Mouse (Mus musculus) CH12.LX (cell line): ENCODE measurements around the gene Specc1l. TPM values are rescaled to one million over a fixed set of nuclear protein-coding genes. Genes with fewer than 3 reads are reported as not detected.

Experiments
- DNase-seq: peaks from one replicate; pipeline ENCODE4 v3.0.0-alpha.2; 2013; ENCODE audit errors: extremely low read depth
- H3K27ac ChIP-seq: 2 replicates; pipeline ENCODE4 v1.5.1; 2012; ENCODE audit warnings: low read depth, mild to moderate bottlenecking, control low read depth, moderate library complexity; ENCODE audit not compliant: insufficient read depth
- H3K27me3 ChIP-seq: replicated peaks from 2 replicates; pipeline ENCODE3; 2012; ENCODE audit warnings: inconsistent platforms
- H3K36me3 ChIP-seq, 2 experiments: replicated peaks in 1 of 2; 2 replicates each; pipeline versions ENCODE3 to v1.6.1; 2012; ENCODE audit warnings: inconsistent platforms in 1 of 2, low read length in 1 of 2, mild to moderate bottlenecking in 1 of 2, mixed read lengths in 1 of 2, moderate library complexity in 1 of 2; ENCODE audit not compliant: control insufficient read depth in 1 of 2, insufficient read depth in 1 of 2
- H3K4me1 ChIP-seq, 2 experiments: 2 replicates each; pipeline ENCODE4 v1.6.1; 2012; ENCODE audit warnings: inconsistent platforms in 1 of 2, moderate library complexity in 1 of 2; ENCODE audit not compliant: insufficient read depth in 2 of 2, control insufficient read depth in 1 of 2
- H3K4me2 ChIP-seq: 2 replicates; pipeline ENCODE4 v1.6.1; 2012; ENCODE audit warnings: low read depth, mild to moderate bottlenecking, control low read depth; ENCODE audit not compliant: poor library complexity, insufficient read depth, severe bottlenecking
- H3K4me3 ChIP-seq, 3 experiments: fragments of 150-350 bp in 1 of 3; sonication (generic) in 1 of 3; replicated peaks in 1 of 3; 2 replicates each; pipeline versions ENCODE3 to v1.5.1; 2011 to 2012; ENCODE audit warnings: low read depth in 2 of 3, low read length in 2 of 3, mild to moderate bottlenecking in 2 of 3, moderate library complexity in 2 of 3, control low read depth in 1 of 3, improper control_type of control experiment in 1 of 3, inconsistent platforms in 1 of 3, mixed read lengths in 1 of 3; ENCODE audit not compliant: poor library complexity in 1 of 3
- H3K79me2 ChIP-seq: replicated peaks from 2 replicates; pipeline ENCODE4 v1.6.1; 2012; ENCODE audit warnings: mild to moderate bottlenecking, moderate library complexity; ENCODE audit not compliant: control insufficient read depth, poor library complexity, insufficient read depth, severe bottlenecking; ENCODE audit errors: extremely low read depth
- H3K9ac ChIP-seq: 2 replicates; pipeline ENCODE4 v1.6.1; 2012; ENCODE audit warnings: low read depth, mild to moderate bottlenecking, control low read depth, moderate library complexity; ENCODE audit not compliant: insufficient read depth
- H3K9me3 ChIP-seq: replicated peaks from 2 replicates; pipeline ENCODE3; 2012; ENCODE audit warnings: low read length, inconsistent platforms, mixed read lengths
- CHD1 ChIP-seq: IDR thresholded peaks from 2 replicates; pipeline ENCODE4 v1.6.1; 2012; ENCODE audit warnings: low read depth, low read length, improper control_type of control experiment, inconsistent platforms
- CHD2 ChIP-seq: IDR thresholded peaks from 2 replicates; pipeline ENCODE4 v1.6.1; 2011; ENCODE audit warnings: low read length, improper control_type of control experiment
- CTCF ChIP-seq, 2 experiments: IDR thresholded peaks in 1 of 2; conservative IDR thresholded peaks in 1 of 2; 2 replicates each; pipeline ENCODE4 v1.5.1; 2011 to 2012; ENCODE audit warnings: low read depth in 2 of 2, low read length in 2 of 2, improper control_type of control experiment in 1 of 2, inconsistent platforms in 1 of 2, mild to moderate bottlenecking in 1 of 2, moderate library complexity in 1 of 2
- E2F4 ChIP-seq: IDR thresholded peaks from 2 replicates; pipeline ENCODE4 v1.6.1; 2011; ENCODE audit warnings: low read depth, low read length, improper control_type of control experiment; ENCODE audit not compliant: insufficient replicate concordance
- ELF1 ChIP-seq: IDR thresholded peaks from 2 replicates; pipeline ENCODE4 v1.6.1; 2014; ENCODE audit warnings: low read depth, mild to moderate bottlenecking, inconsistent platforms, low read length, improper control_type of control experiment
- EP300 ChIP-seq: IDR thresholded peaks from 2 replicates; pipeline ENCODE4 v1.6.1; 2011; ENCODE audit warnings: low read length, improper control_type of control experiment
- ETS1 ChIP-seq: conservative IDR thresholded peaks from 2 replicates; pipeline ENCODE4 v1.6.1; 2012; ENCODE audit warnings: low read depth, mild to moderate bottlenecking, inconsistent platforms, low read length, improper control_type of control experiment, moderate library complexity
- GABPA ChIP-seq: IDR thresholded peaks from 2 replicates; pipeline ENCODE4 v1.6.1; 2012; ENCODE audit warnings: low read depth, low read length, improper control_type of control experiment, inconsistent platforms; ENCODE audit not compliant: insufficient replicate concordance
- IRF4 ChIP-seq: IDR thresholded peaks from 2 replicates; pipeline ENCODE4 v1.6.1; 2014; ENCODE audit warnings: low read depth, mild to moderate bottlenecking, inconsistent platforms, low read length, improper control_type of control experiment
- JUN ChIP-seq: IDR thresholded peaks from 2 replicates; pipeline ENCODE4 v1.6.1; 2011; ENCODE audit warnings: low read depth, mild to moderate bottlenecking, low read length, improper control_type of control experiment, moderate library complexity; ENCODE audit not compliant: insufficient read depth
- MAFK ChIP-seq: IDR thresholded peaks from 2 replicates; pipeline ENCODE4 v1.6.1; 2011; ENCODE audit warnings: low read length, improper control_type of control experiment; ENCODE audit not compliant: insufficient replicate concordance
- MAX ChIP-seq: IDR thresholded peaks from 2 replicates; pipeline ENCODE4 v1.6.1; 2011; ENCODE audit warnings: low read length, improper control_type of control experiment
- MXI1 ChIP-seq: IDR thresholded peaks from 2 replicates; pipeline ENCODE4 v1.6.1; 2011; ENCODE audit warnings: mild to moderate bottlenecking, low read depth, low read length, improper control_type of control experiment
- NELFE ChIP-seq: IDR thresholded peaks from 2 replicates; pipeline ENCODE4 v1.6.1; 2011; ENCODE audit warnings: low read depth, low read length, improper control_type of control experiment
- PAX5 ChIP-seq: IDR thresholded peaks from 2 replicates; pipeline ENCODE4 v1.6.1; 2012; ENCODE audit warnings: low read length, inconsistent platforms, mixed read lengths
- POLR2A ChIP-seq: IDR thresholded peaks from 2 replicates; pipeline ENCODE4 v1.6.1; 2011; ENCODE audit warnings: low read depth, mild to moderate bottlenecking, improper control_type of control experiment, low read length
- SIN3A ChIP-seq: IDR thresholded peaks from 2 replicates; pipeline ENCODE4 v1.6.1; 2012; ENCODE audit warnings: low read length, improper control_type of control experiment, inconsistent platforms
- UBTF ChIP-seq: IDR thresholded peaks from 2 replicates; pipeline ENCODE4 v1.6.1; 2012; ENCODE audit warnings: low read depth, mild to moderate bottlenecking, inconsistent platforms, low read length, improper control_type of control experiment, moderate library complexity
- USF2 ChIP-seq: conservative IDR thresholded peaks from 2 replicates; pipeline ENCODE4 v1.6.1; 2011; ENCODE audit warnings: low read depth, low read length, improper control_type of control experiment
- ZC3H11A ChIP-seq: IDR thresholded peaks from 2 replicates; pipeline ENCODE4 v1.6.1; 2012; ENCODE audit warnings: low read depth, mild to moderate bottlenecking, inconsistent platforms, low read length, improper control_type of control experiment
- ZMIZ1 ChIP-seq: IDR thresholded peaks from 2 replicates; pipeline ENCODE4 v1.6.1; 2012; ENCODE audit warnings: low read depth, mild to moderate bottlenecking, inconsistent platforms, low read length, improper control_type of control experiment
- ZNF384 ChIP-seq: IDR thresholded peaks from 2 replicates; pipeline ENCODE4 v1.6.1; 2012; ENCODE audit warnings: low read depth, low read length, improper control_type of control experiment, inconsistent platforms
- dilution Hi-C: fragments of 300-500 bp; cut with MboI; formaldehyde crosslinking; loops from 2 replicates; pipeline ENCODE4 v1.14.3; 2020; ENCODE audit warnings: low sequenced_read_pairs; ENCODE audit not compliant: extremely low pct_unique_long_range_greater_than_20kb, extremely low pct_ligation_motif_present
- in situ Hi-C: fragments of 300-500 bp; cut with MboI; formaldehyde crosslinking; loops from 3 replicates; pipeline ENCODE4 v1.14.3; 2019; ENCODE audit warnings: low sequenced_read_pairs, low pct_ligation_motif_present, low pct_unique_long_range_greater_than_20kb, mixed read lengths
- polyA plus RNA-seq: library from polyadenylated mRNA; unstranded; fragments of >175 nt; gene quantifications from 2 replicates; pipeline ENCODE4 v1.2.1, GENCODE M21; 2012; ENCODE audit warnings: low read depth; ENCODE audit not compliant: insufficient read length
- total RNA-seq, 2 experiments: library from RNA; depleted of rRNA; stranded (reverse); fragments of 300-350 nt in 1 of 2; fragments of >200 nt in 1 of 2; gene quantifications; 2 replicates each; pipeline ENCODE4 v1.2.3; 2012 to 2014

Specc1l gene
- total and polyA plus RNA-seq, 3 experiments, result 18.6 to 25.1 (median 21.1) TPM

DNA sequence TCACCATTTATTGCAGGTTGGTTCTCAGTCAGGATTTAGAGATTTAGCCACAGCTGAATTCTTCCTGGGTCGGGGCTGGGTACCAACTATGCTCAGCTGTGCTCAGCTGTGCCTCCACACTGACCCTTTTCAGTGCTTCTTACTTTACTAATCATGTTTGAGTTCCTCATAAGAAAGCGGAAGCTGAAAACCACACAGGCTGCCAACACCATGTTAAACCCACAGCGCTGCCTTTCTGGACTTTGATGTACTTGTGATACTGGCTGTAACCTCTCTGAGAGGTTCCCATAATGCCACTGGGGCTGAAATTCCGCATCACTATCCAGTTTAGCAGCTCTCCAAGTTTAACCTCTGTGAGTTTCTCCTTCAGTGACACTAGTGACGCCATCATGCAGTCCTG is 70.8 kb downstream of the Specc1l start:
- DNase-seq, result peak; percentile 83
- in situ Hi-C loops (no loop called here), dilution Hi-C loops (no loop called here)
- Histone ChIP-seq H3K4me3 (no peak overlapping the region), H3K79me2 (0 out of 2 replicates have a peak, but pooled peaks cover 3% of the 10 kb centered on the region), H3K9me3 (no peaks in the 10 kb centered on the region), H3K27me3 (no peaks in the 10 kb centered on the region), H3K4me1 (peaks cover 0 to 32% of the 10 kb centered on the region in 2 experiments; a peak in 2 of 4 replicates), H3K27ac (no peak overlapping the region), H3K9ac (no peak overlapping the region), H3K36me3 (peaks cover 27 to 52% of the 10 kb centered on the region in 2 experiments), H3K4me2 (no peak overlapping the region)
- TF ChIP-seq POLR2A (no peak), ZNF384 (0 out of 2 replicates have a peak, but pooled peaks have one; percentile 10), MAX (no peak), GABPA (no peak), ELF1 (peak; percentile 47; the same call in 1 of the 2 replicates), SIN3A (peak; percentile 27; the same call in 1 of the 2 replicates), IRF4 (0 out of 2 replicates have a peak, but pooled peaks have one; percentile 40), E2F4 (no peak), EP300 (peak; percentile 55), ETS1 (no peak; the same call in 1 of the 2 replicates)

DNA sequence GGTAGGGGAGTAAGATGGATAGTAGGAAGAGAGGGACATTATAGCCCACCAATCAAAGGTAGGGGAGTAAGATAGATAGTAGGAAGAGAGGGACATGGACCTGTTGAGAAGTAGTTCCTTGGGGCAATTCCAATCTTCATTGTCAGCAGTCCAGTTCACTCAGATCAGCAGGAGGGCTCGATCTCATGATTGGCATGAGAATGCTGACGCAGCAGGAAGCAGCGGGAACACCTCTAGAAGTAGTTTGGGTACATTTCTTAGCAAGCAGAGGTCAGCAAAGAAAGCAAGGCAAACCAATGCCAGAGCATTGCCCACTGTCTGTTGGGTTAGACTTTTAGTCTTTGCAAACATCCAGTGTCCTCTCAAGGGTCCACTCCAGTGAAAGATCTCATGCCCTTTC is 71.9 kb downstream of the Specc1l start:
- DNase-seq, result no peak
- Histone ChIP-seq H3K4me3 (no peak overlapping the region), H3K27me3 (no peaks in the 10 kb centered on the region), H3K36me3 (peaks cover 29 to 46% of the 10 kb centered on the region in 2 experiments), H3K27ac (no peak overlapping the region), H3K9me3 (no peaks in the 10 kb centered on the region)
- dilution Hi-C loops, result no loop called here
- TF ChIP-seq PAX5 (no peak), ZMIZ1 (no peak), CTCF (conservative IDR thresholded peaks at IDR 0.05 in 1 of 2, IDR thresholded peaks at IDR 0.05 in 1 of 2; ENCODE audit: low read depth in 2 of 2, low read length in 2 of 2) (no peak), UBTF (no peak), CHD1 (no peak), CHD2 (no peak), JUN (no peak), MXI1 (no peak), ETS1 (no peak), NELFE (no peak), USF2 (no peak), MAFK (no peak; the same call in 1 of the 2 replicates), ZC3H11A (no peak), SIN3A (no peak)
- TF ChIP-seq, all 38 proteins: peak for 0
- Histone ChIP-seq H3K9ac (no peak overlapping the region), H3K79me2 (0 out of 2 replicates have a peak, but pooled peaks cover 3% of the 10 kb centered on the region), H3K4me2 (no peak overlapping the region), H3K4me1 (peaks cover 4 to 41% of the 10 kb centered on the region in 2 experiments)
- in situ Hi-C loops, result no loop called here
